Mouse (Mus musculus) lung, adult 2 months (tissue): ENCODE measurements around the gene Xylt2.

ENCODE experiments used
- CTCF ChIP-seq: fragments of 200-500 bp; IDR thresholded peaks from 2 replicates; pipeline ENCODE4 v1.5.1; 2011; ENCODE audit warnings: mild to moderate bottlenecking, low read length, control low read depth; ENCODE audit not compliant: insufficient read depth
- POLR2A ChIP-seq: fragments of 200-500 bp; IDR thresholded peaks from 2 replicates; pipeline ENCODE4 v1.6.1; 2011; ENCODE audit warnings: low read depth, mild to moderate bottlenecking, control low read depth, low read length, borderline replicate concordance; ENCODE audit errors: extremely low read depth

DNA sequence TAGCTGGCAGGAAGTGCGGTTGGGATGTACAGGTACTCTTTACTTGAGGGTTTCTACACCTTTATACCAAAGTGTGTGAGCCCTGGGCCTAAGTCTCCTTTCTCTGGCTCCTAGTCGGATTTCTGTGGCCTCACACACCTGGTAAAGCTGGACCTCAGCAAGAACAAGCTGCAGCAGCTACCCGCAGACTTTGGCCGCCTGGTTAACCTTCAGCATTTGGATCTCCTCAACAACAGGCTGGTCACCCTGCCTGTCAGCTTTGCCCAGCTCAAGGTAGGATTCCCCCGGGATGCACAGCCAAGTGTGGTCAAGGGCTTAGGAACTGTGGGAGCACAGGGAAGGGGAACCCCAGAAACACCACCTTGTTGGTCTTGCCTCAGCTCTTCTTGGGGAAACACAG lies 42.9 kb downstream of the Xylt2 start:
- no peak for TF ChIP-seq CTCF
- TF ChIP-seq POLR2A, result no peak
